Mouse (Mus musculus) limb, embryonic 14.5 days (tissue): ENCODE data around the gene Dhx30. TPM values are rescaled to one million over a fixed set of nuclear protein-coding genes. Genes with fewer than 3 reads are reported as not detected.
"Not testable (repeated sequence)": the region's sequence is repeated elsewhere in the genome, so short reads cannot be mapped to it uniquely, and the experiment has no call there.

Experiments
- ATAC-seq: fragments of 200-750 bp; cut with Nextera tagmentation; 2 replicates; pipeline ENCODE4 v1.8.0; 2017; ENCODE audit warnings: low read depth, moderate number of reproducible peaks, moderate TSS enrichment; ENCODE audit not compliant: low FRiP score
- DNase-seq: peaks from one replicate; pipeline ENCODE4 v3.0.0-alpha.2; 2015; ENCODE audit warnings: low spot score
- H3K27ac ChIP-seq: fragments of 300-500 bp; sonication (generic); replicated peaks from 2 replicates; pipeline ENCODE4 v1.5.1; 2014; ENCODE audit warnings: low read depth, mild to moderate bottlenecking, low read length, moderate library complexity, mixed read lengths
- H3K27me3 ChIP-seq: fragments of 300-500 bp; sonication (generic); 2 replicates; pipeline ENCODE4 v1.6.1; 2014; ENCODE audit warnings: low read length, mixed read lengths; ENCODE audit not compliant: control insufficient read depth, insufficient read depth
- H3K36me3 ChIP-seq: fragments of 300-500 bp; sonication (generic); 2 replicates; pipeline ENCODE4 v1.6.1; 2014; ENCODE audit warnings: mild to moderate bottlenecking, low read length, moderate library complexity, mixed read lengths; ENCODE audit not compliant: control insufficient read depth, insufficient read depth
- H3K4me1 ChIP-seq: fragments of 300-500 bp; sonication (generic); 2 replicates; pipeline ENCODE4 v1.6.1; 2014; ENCODE audit warnings: antibody characterized with exemption, low read length, mixed read lengths; ENCODE audit not compliant: control insufficient read depth, insufficient read depth
- H3K4me2 ChIP-seq: fragments of 300-500 bp; sonication (generic); replicated peaks from 2 replicates; pipeline ENCODE4 v1.6.1; 2014; ENCODE audit warnings: low read depth, mild to moderate bottlenecking, low read length, moderate library complexity; ENCODE audit not compliant: severe bottlenecking
- H3K4me3 ChIP-seq: fragments of 300-500 bp; sonication (generic); replicated peaks from 2 replicates; pipeline ENCODE4 v1.5.1; 2014; ENCODE audit warnings: low read length
- H3K9ac ChIP-seq: fragments of 300-500 bp; sonication (generic); 2 replicates; pipeline ENCODE4 v1.6.1; 2014; ENCODE audit warnings: mild to moderate bottlenecking, low read depth, low read length, moderate library complexity; ENCODE audit not compliant: severe bottlenecking
- H3K9me3 ChIP-seq: fragments of 300-500 bp; sonication (generic); 2 replicates; pipeline ENCODE4 v1.6.1; 2016; ENCODE audit warnings: low read length; ENCODE audit not compliant: control insufficient read depth
- POLR2A ChIP-seq: fragments of 200-500 bp; IDR thresholded peaks from 2 replicates; pipeline ENCODE4 v1.8.0; 2012; ENCODE audit warnings: inconsistent platforms, mild to moderate bottlenecking, moderate library complexity, borderline replicate concordance; ENCODE audit not compliant: insufficient read depth, insufficient read length; ENCODE audit errors: extremely low read depth
- WGBS: fragments of 180-500 bp; shearing (Covaris S2); extraction: QIAGEN DNeasy Blood & Tissue Kit; methylation state at CpG from one replicate; pipeline ENCODE4 v1.1.7; 2014; 5-methylcytosine and 5-hydroxymethylcytosine counted together
- polyA plus RNA-seq, 2 experiments: library from polyadenylated mRNA; depleted of rRNA in 1 of 2; stranded (reverse) in 1 of 2; unstranded in 1 of 2; fragments of >200 nt; fragmentation: Nextera tagmentation in 1 of 2; extraction: Ambion mirVana in 1 of 2; gene quantifications; 2 replicates each; pipeline versions ENCODE4 v1.2.1 to v1.2.3; 2012 to 2014

Dhx30 gene
- polyA plus RNA-seq, 2 experiments = 120 to 121 TPM

DNA sequence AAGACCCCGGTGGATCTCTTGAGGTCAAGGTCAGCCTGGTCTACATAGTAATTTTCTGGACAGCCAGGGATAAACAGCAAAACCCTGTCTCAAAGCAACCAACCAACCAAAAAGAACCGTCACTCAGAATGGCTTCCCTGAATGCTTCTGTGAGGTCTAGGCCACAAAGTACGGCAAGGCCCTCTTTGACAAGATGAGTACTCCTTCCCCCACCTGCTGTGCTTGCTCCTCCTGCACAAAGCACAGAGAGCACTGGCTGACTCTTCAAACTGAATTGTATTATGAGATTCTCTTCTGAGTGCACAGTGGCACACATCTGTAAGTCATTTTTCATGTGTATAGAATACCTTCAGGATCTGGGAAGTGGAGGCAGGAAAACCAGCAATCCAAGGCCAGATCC lies 19.8 kb downstream of the Dhx30 start:
- TF ChIP-seq POLR2A = no peak
- Histone ChIP-seq H3K27ac (no peak overlapping the region), H3K9ac (no peak overlapping the region), H3K4me3 (no peak overlapping the region), H3K36me3 (peaks cover 72% of the 10 kb centered on the region), H3K9me3 (no peaks in the 10 kb centered on the region), H3K4me1 (no peaks in the 10 kb centered on the region; the same call in 1 of the 2 replicates), H3K27me3 (no peaks in the 10 kb centered on the region), H3K4me2 (no peak overlapping the region)
- ATAC-seq (no peak), DNase-seq (no peak)
- 90% methylated on average over 3 of the region's 3 CpGs for WGBS

DNA sequence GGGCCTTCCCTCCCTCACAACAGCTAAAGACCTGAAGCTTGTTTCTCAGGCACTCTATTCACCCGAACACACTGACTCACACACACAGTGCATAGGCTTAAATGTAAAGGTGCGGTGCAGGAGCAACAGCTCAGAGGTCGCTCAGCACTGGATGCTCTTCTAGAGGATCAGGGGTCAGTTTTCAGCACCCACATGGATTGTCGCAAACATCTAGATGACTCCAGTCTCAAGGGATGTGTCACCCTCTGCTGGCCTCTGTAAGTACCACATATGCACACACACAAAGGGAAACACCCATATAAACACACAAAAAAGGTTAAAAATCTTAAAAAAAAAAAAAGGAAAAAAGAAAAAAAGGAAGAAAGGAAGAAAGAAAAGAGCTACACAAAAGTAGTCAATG lies 22.9 kb downstream of the Dhx30 start:
- H3K36me3 ChIP-seq = peaks cover 90% of the 10 kb centered on the region
- no peak for ATAC-seq
- H3K27ac ChIP-seq = no peak overlapping the region
- TF ChIP-seq POLR2A = no peak
- H3K4me3 ChIP-seq = no peak overlapping the region
- H3K27me3 ChIP-seq = no peaks in the 10 kb centered on the region
- no peak overlapping the region for H3K4me2 ChIP-seq
- no peak overlapping the region for H3K9ac ChIP-seq
- WGBS = 97% methylated on average over 4 of the region's 4 CpGs
- no peak for DNase-seq
- H3K4me1 ChIP-seq = no peaks in the 10 kb centered on the region
- H3K9me3 ChIP-seq = no peaks in the 10 kb centered on the region

DNA sequence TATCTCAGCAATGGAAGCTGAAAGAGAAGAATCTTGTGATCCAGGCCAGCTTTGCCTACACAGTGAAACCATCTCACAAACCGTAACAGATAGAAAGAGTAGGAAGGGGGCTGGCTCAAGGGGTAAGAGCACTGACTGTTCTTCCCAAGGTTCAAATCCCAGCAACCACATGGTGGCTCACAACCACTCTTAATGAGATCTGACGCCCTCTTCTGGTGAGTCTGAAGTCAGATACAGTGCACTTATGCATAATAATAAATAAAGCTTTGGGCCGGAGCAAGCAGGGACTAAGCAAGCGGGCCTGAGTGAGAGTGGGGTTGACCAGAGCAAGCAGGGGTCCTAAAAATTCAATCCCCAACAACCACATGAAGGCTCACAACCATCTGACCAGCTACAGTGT lies 24.3 kb downstream of the Dhx30 start:
- Histone ChIP-seq H3K9ac (no peak overlapping the region), H3K27ac (no peak overlapping the region), H3K9me3 (no peaks in the 10 kb centered on the region), H3K36me3 (peaks cover 93% of the 10 kb centered on the region), H3K4me2 (no peak overlapping the region), H3K4me1 (no peaks in the 10 kb centered on the region), H3K4me3 (no peak overlapping the region), H3K27me3 (no peaks in the 10 kb centered on the region)
- 83% methylated on average over 4 of the region's 4 CpGs for WGBS
- DNase-seq = no peak
- no peak for ATAC-seq
- TF ChIP-seq POLR2A = no peak

DNA sequence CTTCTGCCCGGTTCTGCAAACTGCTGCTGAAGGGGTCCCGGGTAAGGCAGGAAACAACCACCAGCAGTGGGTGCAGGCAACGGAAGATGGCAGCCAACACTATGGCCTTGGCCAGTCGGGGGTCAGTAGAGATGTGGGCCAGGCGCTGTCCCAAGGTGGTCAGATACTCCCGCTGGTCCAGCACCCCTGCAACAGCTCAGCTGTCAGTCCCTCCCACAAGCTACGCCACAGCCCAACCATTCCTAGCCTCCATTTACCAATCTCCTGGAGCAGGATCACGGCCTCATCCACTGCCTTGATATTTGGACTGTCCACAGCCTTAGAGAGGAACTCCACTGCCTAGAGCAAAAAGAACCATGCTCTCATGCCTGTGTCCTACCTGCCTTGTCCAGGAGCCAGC lies 31.9 kb downstream of the Dhx30 start:
- no peaks in the 10 kb centered on the region for H3K9me3 ChIP-seq
- peaks cover 87% of the 10 kb centered on the region for H3K36me3 ChIP-seq
- TF ChIP-seq POLR2A = no peak
- ATAC-seq = no peak
- H3K27ac ChIP-seq = no peak overlapping the region
- H3K4me3 ChIP-seq = no peak overlapping the region
- DNase-seq = no peak
- no peaks in the 10 kb centered on the region for H3K4me1 ChIP-seq
- 95% methylated on average over 8 of the region's 8 CpGs for WGBS
- H3K9ac ChIP-seq = no peak overlapping the region
- H3K27me3 ChIP-seq = no peaks in the 10 kb centered on the region
- H3K4me2 ChIP-seq = no peak overlapping the region

DNA sequence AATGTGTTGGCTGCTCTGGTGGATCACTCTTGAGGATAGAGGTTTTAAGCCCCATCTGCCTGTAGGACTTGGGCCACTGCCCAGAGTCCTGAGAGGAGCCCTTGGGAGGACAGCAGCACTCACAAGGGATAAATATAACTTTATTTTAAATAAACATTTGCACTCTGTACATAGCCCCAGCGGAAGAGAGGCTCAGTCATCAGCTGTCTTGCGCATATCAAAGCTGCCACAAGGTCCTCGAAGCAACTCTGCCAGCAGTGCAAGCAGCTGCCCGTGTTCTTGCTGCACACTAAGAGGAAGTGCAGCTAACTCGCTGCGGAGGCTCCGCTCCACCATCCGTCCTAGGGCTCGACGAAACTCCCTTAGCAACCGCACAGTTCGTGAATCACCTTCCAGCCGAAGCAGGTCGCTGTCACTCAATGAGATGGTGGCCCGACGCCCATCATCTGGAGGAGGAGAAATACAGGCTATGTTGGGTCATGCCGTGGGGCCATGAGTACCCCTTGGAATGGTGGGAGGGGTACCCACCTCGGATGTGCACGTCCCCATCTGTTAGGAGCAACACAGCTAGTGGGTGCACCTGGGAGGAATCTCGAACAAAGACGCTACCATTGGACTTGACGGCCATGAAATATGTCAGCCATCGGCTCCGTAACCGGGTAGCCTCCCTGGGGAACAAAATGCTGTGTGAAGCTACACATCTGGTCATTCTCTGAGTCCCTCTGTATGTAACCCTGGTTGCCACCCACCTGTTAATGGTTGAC lies 33.2 kb downstream of the Dhx30 start:
- DNase-seq (peak; percentile 21), ATAC-seq (peak; percentile 48)
- H3K27me3 ChIP-seq = no peaks in the 10 kb centered on the region
- no peak for TF ChIP-seq POLR2A
- no peaks in the 10 kb centered on the region for H3K4me1 ChIP-seq
- no peak overlapping the region for H3K4me2 ChIP-seq
- WGBS = 92% methylated on average over 25 of the region's 25 CpGs
- no peak overlapping the region for H3K4me3 ChIP-seq
- peaks cover 80% of the 10 kb centered on the region for H3K36me3 ChIP-seq
- no peak overlapping the region for H3K27ac ChIP-seq
- no peaks in the 10 kb centered on the region for H3K9me3 ChIP-seq
- no peak overlapping the region for H3K9ac ChIP-seq

DNA sequence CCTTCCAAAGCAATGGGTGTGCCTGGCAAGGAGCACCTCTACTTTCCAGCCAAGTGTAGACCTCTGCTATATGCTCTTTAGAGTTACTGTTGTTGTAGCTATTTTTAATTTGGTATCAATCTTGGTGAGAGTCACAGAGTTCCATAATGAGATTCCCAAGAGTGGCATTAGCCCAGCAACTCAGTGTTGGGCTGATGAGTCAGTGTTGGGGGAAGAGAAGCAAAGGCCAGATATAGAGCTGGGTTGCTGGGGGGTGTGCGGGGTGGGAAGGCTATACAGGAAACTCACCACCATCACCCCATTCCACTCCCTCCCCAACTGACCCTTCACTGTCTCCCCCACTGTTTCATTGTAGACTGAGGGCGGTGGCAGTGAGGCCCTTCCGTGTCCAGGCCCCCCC lies 36.6 kb downstream of the Dhx30 start:
- H3K27ac ChIP-seq = no peak overlapping the region
- H3K4me1 ChIP-seq = no peaks in the 10 kb centered on the region
- no peak for TF ChIP-seq POLR2A
- H3K4me3 ChIP-seq = no peak overlapping the region
- ATAC-seq (no peak), DNase-seq (no peak)
- H3K9ac ChIP-seq = no peak overlapping the region
- no peak overlapping the region for H3K4me2 ChIP-seq
- WGBS = 81% methylated on average over 3 of the region's 3 CpGs
- no peaks in the 10 kb centered on the region for H3K9me3 ChIP-seq
- H3K36me3 ChIP-seq = peaks cover 66% of the 10 kb centered on the region
- no peaks in the 10 kb centered on the region for H3K27me3 ChIP-seq

DNA sequence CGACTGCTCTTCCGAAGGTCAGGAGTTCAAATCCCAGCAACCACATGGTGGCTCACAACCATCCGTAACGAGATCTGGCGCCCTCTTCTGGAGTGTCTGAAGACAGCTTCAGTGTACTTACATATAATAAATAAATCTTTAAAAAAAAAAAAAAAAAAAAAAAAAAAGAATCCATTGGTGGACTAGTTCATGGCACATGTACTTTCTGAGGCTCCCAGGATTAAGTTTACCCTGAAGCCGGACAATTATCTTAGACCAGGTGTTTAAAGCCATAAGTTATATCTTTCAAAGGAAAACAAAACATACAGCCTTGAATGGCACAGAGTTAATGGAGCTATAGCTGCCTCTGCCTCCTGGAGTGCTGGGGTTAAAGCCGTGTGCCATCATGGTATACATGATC lies 41.2 kb downstream of the Dhx30 start:
- 85% methylated on average over 4 of the region's 7 CpGs for WGBS

More for the DNA sequence above, 41.2 kb downstream of the Dhx30 start:
- H3K9ac ChIP-seq, H3K4me1 ChIP-seq, H3K27me3 ChIP-seq, H3K4me2 ChIP-seq, DNase-seq, H3K4me3 ChIP-seq, H3K27ac ChIP-seq, H3K9me3 ChIP-seq, ATAC-seq: not testable (repeated sequence)
- peaks cover 53% of the 10 kb centered on the region for H3K36me3 ChIP-seq
